Mouse (Mus musculus) midbrain, embryonic 11.5 days (tissue): ENCODE data around the gene Ptgds. TPM values are rescaled to one million over a fixed set of nuclear protein-coding genes. Genes with fewer than 3 reads are reported as not detected.

Experiments used
- ATAC-seq: fragments of 200-750 bp; cut with Nextera tagmentation; 2 replicates; pipeline ENCODE4 v1.8.0; 2017; ENCODE audit warnings: moderate TSS enrichment, moderate library complexity; ENCODE audit not compliant: low FRiP score
- DNase-seq: peaks from one replicate; pipeline ENCODE4 v3.0.0; 2015; ENCODE audit warnings: low spot score; ENCODE audit errors: missing footprints
- H3K27ac ChIP-seq: fragments of 300-500 bp; sonication (generic); 2 replicates; pipeline ENCODE4 v1.5.1; 2014; ENCODE audit warnings: low read depth, low read length
- H3K27me3 ChIP-seq: fragments of 300-500 bp; sonication (generic); 2 replicates; pipeline ENCODE4 v1.6.1; 2014; ENCODE audit warnings: mild to moderate bottlenecking, low read length, moderate library complexity, mixed read lengths; ENCODE audit not compliant: control insufficient read depth, insufficient read depth
- H3K36me3 ChIP-seq: fragments of 300-500 bp; sonication (generic); 2 replicates; pipeline ENCODE4 v1.6.1; 2014; ENCODE audit warnings: mild to moderate bottlenecking, low read length, moderate library complexity, mixed read lengths; ENCODE audit not compliant: control insufficient read depth, insufficient read depth
- H3K4me1 ChIP-seq: fragments of 300-500 bp; sonication (generic); 2 replicates; pipeline ENCODE4 v1.6.1; 2014; ENCODE audit warnings: low read length; ENCODE audit not compliant: control insufficient read depth, insufficient read depth
- H3K4me2 ChIP-seq: fragments of 300-500 bp; sonication (generic); 2 replicates; pipeline ENCODE4 v1.6.1; 2014; ENCODE audit warnings: mild to moderate bottlenecking, moderate library complexity
- H3K4me3 ChIP-seq: fragments of 300-500 bp; sonication (generic); 2 replicates; pipeline ENCODE4 v1.5.1; 2014; ENCODE audit warnings: low read depth, low read length
- H3K9ac ChIP-seq: fragments of 300-500 bp; sonication (generic); 2 replicates; pipeline ENCODE4 v1.6.1; 2014; ENCODE audit warnings: low read length
- H3K9me3 ChIP-seq: fragments of 300-500 bp; sonication (generic); 2 replicates; pipeline ENCODE4 v1.6.1; 2016; ENCODE audit warnings: low read length; ENCODE audit not compliant: control insufficient read depth
- WGBS: fragments of 180-500 bp; shearing (Covaris S2); extraction: QIAGEN DNeasy Blood & Tissue Kit; methylation state at CpG from one replicate; pipeline ENCODE4 v1.1.7; 2014; 5-methylcytosine and 5-hydroxymethylcytosine counted together
- polyA plus RNA-seq: library from polyadenylated mRNA; unstranded; fragments of >200 nt; fragmentation: Nextera tagmentation; extraction: Ambion mirVana; gene quantifications from 2 replicates; pipeline ENCODE4 v1.2.1, GENCODE M21; 2014

The Ptgds gene
- polyA plus RNA-seq, 1 experiment from 2014 or later, result not detected

GRCm38 (mm10) chr2:25434292-25434691, 35.6 kb downstream of the Ptgds start:
- Histone ChIP-seq H3K9me3 (no peaks in the 10 kb centered on the region), H3K36me3 (0 out of 2 replicates have a peak, but pooled peaks cover 4% of the 10 kb centered on the region), H3K4me2 (no peak overlapping the region), H3K27ac (no peak overlapping the region), H3K4me1 (peaks cover 9% of the 10 kb centered on the region), H3K4me3 (no peak overlapping the region), H3K27me3 (peaks cover 4% of the 10 kb centered on the region; the same call in 1 of the 2 replicates), H3K9ac (no peak overlapping the region)
- ATAC-seq, result no peak
- 89% methylated on average over 8 of the region's 8 CpGs for WGBS
- no peak for DNase-seq

GRCm38 (mm10) chr2:25433101-25433500, 36.7 kb downstream of the Ptgds start:
- no peak overlapping the region for H3K27ac ChIP-seq
- WGBS, result 93% methylated on average over 17 of the region's 17 CpGs
- no peak for DNase-seq
- no peaks in the 10 kb centered on the region for H3K9me3 ChIP-seq
- peaks cover 9% of the 10 kb centered on the region for H3K4me1 ChIP-seq
- H3K27me3 ChIP-seq, result peaks cover 4% of the 10 kb centered on the region; the same call in 1 of the 2 replicates
- no peak overlapping the region for H3K9ac ChIP-seq
- H3K36me3 ChIP-seq, result 0 out of 2 replicates have a peak, but pooled peaks cover 2% of the 10 kb centered on the region
- no peak overlapping the region for H3K4me3 ChIP-seq
- no peak overlapping the region for H3K4me2 ChIP-seq
- ATAC-seq, result no peak

GRCm38 (mm10) chr2:25432326-25433098, 37.3 kb downstream of the Ptgds start:
- no peak overlapping the region for H3K9ac ChIP-seq
- ATAC-seq (no peak), DNase-seq (no peak)
- no peaks in the 10 kb centered on the region for H3K36me3 ChIP-seq
- H3K4me3 ChIP-seq, result no peak overlapping the region
- no peak overlapping the region for H3K4me2 ChIP-seq
- peaks cover 9% of the 10 kb centered on the region for H3K4me1 ChIP-seq
- WGBS, result 78% methylated on average over 11 of the region's 11 CpGs
- peaks cover 4% of the 10 kb centered on the region; the same call in 1 of the 2 replicates for H3K27me3 ChIP-seq
- H3K27ac ChIP-seq, result no peak overlapping the region
- H3K9me3 ChIP-seq, result no peaks in the 10 kb centered on the region

GRCm38 (mm10) chr2:25431308-25431855, 38.5 kb downstream of the Ptgds start:
- 45% methylated on average over 6 of the region's 6 CpGs for WGBS
- Histone ChIP-seq H3K27ac (no peak overlapping the region), H3K36me3 (no peaks in the 10 kb centered on the region), H3K4me2 (no peak overlapping the region), H3K27me3 (peaks cover 4% of the 10 kb centered on the region; the same call in 1 of the 2 replicates), H3K9ac (no peak overlapping the region), H3K4me1 (peaks cover 9% of the 10 kb centered on the region), H3K9me3 (no peaks in the 10 kb centered on the region), H3K4me3 (no peak overlapping the region)
- ATAC-seq (no peak), DNase-seq (no peak)

GRCm38 (mm10) chr2:25430395-25431233, 39.2 kb downstream of the Ptgds start:
- no peak overlapping the region for H3K27ac ChIP-seq
- peaks cover 9% of the 10 kb centered on the region for H3K4me1 ChIP-seq
- WGBS, result 62% methylated on average over 17 of the region's 17 CpGs
- ATAC-seq (no peak), DNase-seq (no peak)
- H3K9ac ChIP-seq, result no peak overlapping the region
- H3K36me3 ChIP-seq, result no peaks in the 10 kb centered on the region
- H3K4me3 ChIP-seq, result no peak overlapping the region
- H3K27me3 ChIP-seq, result peaks cover 4% of the 10 kb centered on the region; the same call in 1 of the 2 replicates
- H3K4me2 ChIP-seq, result no peak overlapping the region
- H3K9me3 ChIP-seq, result no peaks in the 10 kb centered on the region

GRCm38 (mm10) chr2:25429435-25430180, 40.2 kb downstream of the Ptgds start:
- Histone ChIP-seq H3K27me3 (peaks cover 12% of the 10 kb centered on the region), H3K27ac (no peak overlapping the region), H3K9ac (peak overlapping the region; percentile 79; the same call in 1 of the 2 replicates), H3K4me2 (peak overlapping the region; percentile 77), H3K9me3 (no peaks in the 10 kb centered on the region), H3K4me1 (peaks cover 9% of the 10 kb centered on the region), H3K36me3 (no peaks in the 10 kb centered on the region), H3K4me3 (peak overlapping the region; percentile 69)
- ATAC-seq (no peak), DNase-seq (peak; percentile 86)
- 71% methylated on average over 5 of the region's 5 CpGs for WGBS

GRCm38 (mm10) chr2:25428442-25429236, 41.2 kb downstream of the Ptgds start, which contains the start of gene Abca2:
Gene Abca2, plus strand, starts transcription at chr2:25428703.
- Histone ChIP-seq H3K4me2 (peak within 1 kb of the TSS; percentile 77), H3K4me1 (peaks cover 9% of the 10 kb centered on the region), H3K4me3 (peak within 1 kb of the TSS; percentile 69), H3K9ac (peak within 1 kb of the TSS; percentile 79), H3K36me3 (no peaks in the 10 kb centered on the region), H3K27me3 (peaks cover 13% of the 10 kb centered on the region), H3K27ac (peak within 1 kb of the TSS; percentile 36; the same call in 1 of the 2 replicates), H3K9me3 (no peaks in the 10 kb centered on the region)
- DNase-seq (peak; percentile 99), ATAC-seq (peak; percentile 91)
- under 1% methylated on average over 82 of the region's 89 CpGs for WGBS

- no peak overlapping the region for H3K27ac ChIP-seq
- H3K27me3 ChIP-seq, result peaks cover 13% of the 10 kb centered on the region
- DNase-seq (no peak), ATAC-seq (no peak)
- H3K4me1 ChIP-seq, result peaks cover 9% of the 10 kb centered on the region
- H3K9me3 ChIP-seq, result no peaks in the 10 kb centered on the region
- H3K9ac ChIP-seq, result no peak overlapping the region
- WGBS, result 85% methylated on average over 5 of the region's 5 CpGs
- H3K4me2 ChIP-seq, result no peak overlapping the region
- no peaks in the 10 kb centered on the region for H3K36me3 ChIP-seq
- H3K4me3 ChIP-seq, result no peak overlapping the region
These were observed 42.6 kb downstream of the Ptgds start for GRCm38 (mm10) chr2:25427256-25427655.
